Mouse (Mus musculus) CH12.LX (cell line): Measurements from ENCODE around the gene Rps6ka1.

Experiments
- CHD2 ChIP-seq: IDR thresholded peaks from 2 replicates; pipeline ENCODE4 v1.6.1; 2011; ENCODE audit warnings: low read length, improper control_type of control experiment
- CTCF ChIP-seq, 2 experiments: IDR thresholded peaks in 1 of 2; conservative IDR thresholded peaks in 1 of 2; 2 replicates each; pipeline ENCODE4 v1.5.1; 2011 to 2012; ENCODE audit warnings: low read depth in 2 of 2, low read length in 2 of 2, improper control_type of control experiment in 1 of 2, inconsistent platforms in 1 of 2, mild to moderate bottlenecking in 1 of 2, moderate library complexity in 1 of 2
- GABPA ChIP-seq: IDR thresholded peaks from 2 replicates; pipeline ENCODE4 v1.6.1; 2012; ENCODE audit warnings: low read depth, low read length, improper control_type of control experiment, inconsistent platforms; ENCODE audit not compliant: insufficient replicate concordance
- HCFC1 ChIP-seq: IDR thresholded peaks from 2 replicates; pipeline ENCODE4 v1.6.1; 2012; ENCODE audit warnings: low read depth, mild to moderate bottlenecking, inconsistent platforms, low read length, improper control_type of control experiment
- IRF4 ChIP-seq: IDR thresholded peaks from 2 replicates; pipeline ENCODE4 v1.6.1; 2014; ENCODE audit warnings: low read depth, mild to moderate bottlenecking, inconsistent platforms, low read length, improper control_type of control experiment
- JUN ChIP-seq: IDR thresholded peaks from 2 replicates; pipeline ENCODE4 v1.6.1; 2011; ENCODE audit warnings: low read depth, mild to moderate bottlenecking, low read length, improper control_type of control experiment, moderate library complexity; ENCODE audit not compliant: insufficient read depth
- SMC3 ChIP-seq: IDR thresholded peaks from 2 replicates; pipeline ENCODE4 v1.6.1; 2011; ENCODE audit warnings: low read depth, low read length, improper control_type of control experiment
- ZC3H11A ChIP-seq: IDR thresholded peaks from 2 replicates; pipeline ENCODE4 v1.6.1; 2012; ENCODE audit warnings: low read depth, mild to moderate bottlenecking, inconsistent platforms, low read length, improper control_type of control experiment
- ZNF384 ChIP-seq: IDR thresholded peaks from 2 replicates; pipeline ENCODE4 v1.6.1; 2012; ENCODE audit warnings: low read depth, low read length, improper control_type of control experiment, inconsistent platforms

DNA sequence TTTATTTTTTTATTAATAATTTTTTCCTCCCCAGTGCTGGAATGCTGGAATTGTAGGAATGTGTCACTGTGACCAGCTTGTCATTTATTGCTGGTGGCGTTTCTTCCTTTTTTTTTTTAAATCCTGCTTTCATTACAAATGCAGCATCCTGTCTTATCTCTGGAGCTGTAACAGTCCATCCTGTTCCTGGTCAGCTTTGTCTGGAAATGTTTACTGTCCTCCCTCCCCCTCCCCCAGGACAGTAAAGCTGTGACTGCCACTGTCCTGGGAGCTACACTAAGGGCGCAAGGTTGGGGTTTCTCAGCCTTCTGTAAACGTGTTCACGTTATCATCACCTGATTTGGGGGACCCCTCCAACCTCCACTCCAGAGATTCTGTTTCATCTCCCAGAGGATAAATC lies 37.6 kb upstream of the Rps6ka1 start:
- TF ChIP-seq CTCF (conservative IDR thresholded peaks at IDR 0.05 in 1 of 2, IDR thresholded peaks at IDR 0.05 in 1 of 2; ENCODE audit: low read depth in 2 of 2, low read length in 2 of 2): no peak
- no peak for TF ChIP-seq SMC3
- no peak for TF ChIP-seq JUN
- TF ChIP-seq ZNF384: no peak
- no peak for TF ChIP-seq HCFC1
- TF ChIP-seq ZC3H11A: no peak
- no peak for TF ChIP-seq IRF4
- TF ChIP-seq CHD2: no peak
- no peak for TF ChIP-seq GABPA
